Mouse (Mus musculus): ENCODE data around the gene Esrrb.

Gene Esrrb

GRCm38 (mm10) chr12:86565996-86566395 is 205.1 kb downstream of the Esrrb start:
- in situ Hi-C loops (cut with MboI, MseI): no loop called here

All from T-helper 2 cell (primary cell).